Mouse (Mus musculus): Measurements from ENCODE around the gene Ttc13. TPM values are rescaled to one million over a fixed set of nuclear protein-coding genes. Genes with fewer than 3 reads are reported as not detected.

Ttc13 gene
- polyA plus RNA-seq, 1 experiment from 2014 or later = 60.4 TPM

- Histone ChIP-seq H3K9ac (no peak overlapping the region), H3K36me3 (peaks cover 67% of the 10 kb centered on the region), H3K4me1 (replicated peaks) (peaks cover 8% of the 10 kb centered on the region), H3K9me3 (no peaks in the 10 kb centered on the region), H3K27me3 (no peaks in the 10 kb centered on the region), H3K4me3 (no peak overlapping the region), H3K27ac (replicated peaks) (no peak overlapping the region), H3K4me2 (no peak overlapping the region)
- 91% methylated on average over 2 of the region's 2 CpGs for WGBS
- ATAC-seq (ENCODE audit: low read depth) = no peak
These were observed 49.4 kb downstream of the Ttc13 start for GRCm38 (mm10) chr8:124672345-124672744.

- no peak for ATAC-seq (ENCODE audit: low read depth)
- Histone ChIP-seq H3K4me2 (no peak overlapping the region), H3K27ac (replicated peaks) (no peak overlapping the region), H3K4me1 (replicated peaks) (peaks cover under 1% of the 10 kb centered on the region; the same call in 1 of the 2 replicates), H3K9ac (no peak overlapping the region), H3K27me3 (no peaks in the 10 kb centered on the region), H3K4me3 (no peak overlapping the region), H3K36me3 (peaks cover 35% of the 10 kb centered on the region), H3K9me3 (no peaks in the 10 kb centered on the region)
- 88% methylated on average over 3 of the region's 3 CpGs for WGBS
These were observed 53.0 kb downstream of the Ttc13 start for GRCm38 (mm10) chr8:124668798-124669197.

GRCm38 (mm10) chr8:124664414-124664813 is 57.4 kb downstream of the Ttc13 start:
- Histone ChIP-seq H3K9me3 (no peaks in the 10 kb centered on the region), H3K27me3 (no peaks in the 10 kb centered on the region), H3K9ac (no peak overlapping the region), H3K4me1 (replicated peaks) (peaks cover 37% of the 10 kb centered on the region), H3K4me2 (no peak overlapping the region), H3K36me3 (no peaks in the 10 kb centered on the region), H3K27ac (replicated peaks) (no peak overlapping the region), H3K4me3 (no peak overlapping the region)
- 84% methylated on average over 3 of the region's 3 CpGs for WGBS
- ATAC-seq (ENCODE audit: low read depth) = no peak

GRCm38 (mm10) chr8:124663874-124664230 is 57.9 kb downstream of the Ttc13 start:
- H3K36me3 ChIP-seq = no peaks in the 10 kb centered on the region
- H3K27ac ChIP-seq (replicated peaks) = peak overlapping the region; percentile 91
- H3K9me3 ChIP-seq = no peaks in the 10 kb centered on the region
- peak overlapping the region; percentile 89 for H3K4me3 ChIP-seq
- peak overlapping the region; percentile 88 for H3K4me2 ChIP-seq
- peak; percentile 30; the same call in 1 of the 2 replicates for ATAC-seq (ENCODE audit: low read depth)
- 44% methylated on average over 4 of the region's 4 CpGs for WGBS
- H3K27me3 ChIP-seq = no peaks in the 10 kb centered on the region
- H3K9ac ChIP-seq = peak overlapping the region; percentile 95
- H3K4me1 ChIP-seq (replicated peaks) = peaks cover 42% of the 10 kb centered on the region

- 2% methylated on average over 69 of the region's 69 CpGs for whole genome bisulfite sequencing
- peak within 1 kb of the TSS; percentile 88 for H3K4me2 ChIP-seq
- H3K36me3 ChIP-seq = no peaks in the 10 kb centered on the region
- H3K9ac ChIP-seq = peak within 1 kb of the TSS; percentile 95
- H3K27me3 ChIP-seq = no peaks in the 10 kb centered on the region
- H3K4me1 ChIP-seq (replicated peaks) = peaks cover 48% of the 10 kb centered on the region
- no peaks in the 10 kb centered on the region for H3K9me3 ChIP-seq
- peak; percentile 90 for ATAC-seq (ENCODE audit: low read depth)
- H3K4me3 ChIP-seq = peak within 1 kb of the TSS; percentile 89
- H3K27ac ChIP-seq (replicated peaks) = peak within 1 kb of the TSS; percentile 91
These were observed 58.5 kb downstream of the Ttc13 start, which contains the start of gene 2310022B05Rik for GRCm38 (mm10) chr8:124663112-124663873. Gene 2310022B05Rik (minus strand): TSS chr8:124663369.

- ATAC-seq (ENCODE audit: low read depth) = peak; percentile 57
- under 1% methylated on average over 49 of the region's 49 CpGs for WGBS
- H3K4me1 ChIP-seq (replicated peaks) = peaks cover 55% of the 10 kb centered on the region
These were observed 59.2 kb downstream of the Ttc13 start for GRCm38 (mm10) chr8:124662446-124663111.

GRCm38 (mm10) chr8:124661781-124662180 is 60.0 kb downstream of the Ttc13 start:
- Histone ChIP-seq H3K9ac (peak overlapping the region; percentile 95), H3K4me1 (replicated peaks) (peaks cover 62% of the 10 kb centered on the region), H3K27me3 (no peaks in the 10 kb centered on the region), H3K4me2 (peak overlapping the region; percentile 88), H3K9me3 (no peaks in the 10 kb centered on the region), H3K27ac (replicated peaks) (no peak overlapping the region; the same call in 1 of the 2 replicates), H3K4me3 (peak overlapping the region; percentile 89), H3K36me3 (no peaks in the 10 kb centered on the region)
- ATAC-seq (ENCODE audit: low read depth) = no peak
- 51% methylated on average over 9 of the region's 9 CpGs for WGBS

More at GRCm38 (mm10) chr8:124662446-124663111, 59.2 kb downstream of the Ttc13 start:
- H3K27me3 ChIP-seq = no peaks in the 10 kb centered on the region
- peak overlapping the region; percentile 91 for H3K27ac ChIP-seq (replicated peaks)
- H3K4me2 ChIP-seq = peak overlapping the region; percentile 88
- no peaks in the 10 kb centered on the region for H3K9me3 ChIP-seq
- peak overlapping the region; percentile 95 for H3K9ac ChIP-seq
- peak overlapping the region; percentile 89 for H3K4me3 ChIP-seq
- H3K36me3 ChIP-seq = no peaks in the 10 kb centered on the region

GRCm38 (mm10) chr8:124658415-124658814 is 63.4 kb downstream of the Ttc13 start:
- ATAC-seq (ENCODE audit: low read depth) = peak; percentile 41; the same call in 1 of the 2 replicates
- H3K4me2 ChIP-seq = peak overlapping the region; percentile 27
- H3K9ac ChIP-seq = no peak overlapping the region
- H3K4me1 ChIP-seq (replicated peaks) = peaks cover 84% of the 10 kb centered on the region
- 16% methylated on average over 2 of the region's 2 CpGs for WGBS
- peak overlapping the region; percentile 73 for H3K27ac ChIP-seq (replicated peaks)
- no peak overlapping the region for H3K4me3 ChIP-seq
- no peaks in the 10 kb centered on the region for H3K9me3 ChIP-seq
- H3K36me3 ChIP-seq = no peaks in the 10 kb centered on the region
- no peaks in the 10 kb centered on the region for H3K27me3 ChIP-seq

GRCm38 (mm10) chr8:124657961-124658360 is 63.8 kb downstream of the Ttc13 start:
- H3K4me1 ChIP-seq (replicated peaks) = peaks cover 87% of the 10 kb centered on the region
- no peaks in the 10 kb centered on the region for H3K36me3 ChIP-seq
- no peaks in the 10 kb centered on the region for H3K9me3 ChIP-seq
- ATAC-seq (ENCODE audit: low read depth) = no peak
- peak overlapping the region; percentile 73 for H3K27ac ChIP-seq (replicated peaks)
- no peaks in the 10 kb centered on the region for H3K27me3 ChIP-seq
- 76% methylated on average over 7 of the region's 7 CpGs for WGBS
- H3K4me2 ChIP-seq = peak overlapping the region; percentile 27
- no peak overlapping the region for H3K9ac ChIP-seq
- H3K4me3 ChIP-seq = no peak overlapping the region

- H3K9ac ChIP-seq = 0 out of 2 replicates have a peak overlapping the region, but pooled peaks have one; percentile 23
- H3K4me1 ChIP-seq (replicated peaks) = peaks cover 68% of the 10 kb centered on the region
- H3K9me3 ChIP-seq = no peaks in the 10 kb centered on the region
- H3K27ac ChIP-seq (replicated peaks) = peak overlapping the region; percentile 28; the same call in 1 of the 2 replicates
- H3K27me3 ChIP-seq = no peaks in the 10 kb centered on the region
- peaks cover 20% of the 10 kb centered on the region for H3K36me3 ChIP-seq
- no peak overlapping the region for H3K4me3 ChIP-seq
- H3K4me2 ChIP-seq = no peak overlapping the region
- WGBS = 69% methylated on average over 28 of the region's 28 CpGs
- ATAC-seq (ENCODE audit: low read depth) = no peak
These were observed 68.0 kb downstream of the Ttc13 start for GRCm38 (mm10) chr8:124653568-124654475.

- 38% methylated on average over 4 of the region's 4 CpGs for WGBS
- H3K27me3 ChIP-seq = no peaks in the 10 kb centered on the region
- H3K4me2 ChIP-seq = no peak overlapping the region
- H3K9me3 ChIP-seq = no peaks in the 10 kb centered on the region
- H3K36me3 ChIP-seq = peaks cover 20% of the 10 kb centered on the region
- H3K4me3 ChIP-seq = no peak overlapping the region
- ATAC-seq (ENCODE audit: low read depth) = no peak
- peak overlapping the region; percentile 61 for H3K27ac ChIP-seq (replicated peaks)
- peaks cover 65% of the 10 kb centered on the region for H3K4me1 ChIP-seq (replicated peaks)
- no peak overlapping the region for H3K9ac ChIP-seq
These were observed 69.2 kb downstream of the Ttc13 start for GRCm38 (mm10) chr8:124652546-124652945.
